Mouse (Mus musculus) limb, embryonic 15.5 days (tissue): ENCODE results near the gene Xkr8. TPM values are rescaled to one million over a fixed set of nuclear protein-coding genes. Genes with fewer than 3 reads are reported as not detected.

Experiments used
- polyA plus RNA-seq: library from polyadenylated mRNA; unstranded; fragments of >200 nt; fragmentation: Nextera tagmentation; extraction: Ambion mirVana; gene quantifications from 2 replicates; pipeline ENCODE4 v1.2.1, GENCODE M21; 2015

The Xkr8 gene
- polyA plus RNA-seq, 1 experiment from 2014 or later, result 6.0 TPM

Other genes with a start within 250 kb of the Xkr8 start
- 11.8 and 12.8 TPM in 2 replicates for gene Sesn2, start 222.0 kb downstream of the Xkr8 start, polyA plus RNA-seq
- 746 and 799 TPM in 2 replicates for gene Atpif1, start 198.9 kb downstream of the Xkr8 start, polyA plus RNA-seq
- gene Dnajc8, start 197.0 kb downstream of the Xkr8 start, polyA plus RNA-seq, result 129 and 131 TPM in 2 replicates
- gene Ptafr, start 168.5 kb downstream of the Xkr8 start, polyA plus RNA-seq, result 1.1 and 1.4 TPM in 2 replicates
- 25.2 and 25.5 TPM in 2 replicates for gene Eya3, start 93.6 kb downstream of the Xkr8 start, polyA plus RNA-seq
- gene Smpdl3b, start 24.7 kb upstream of the Xkr8 start, polyA plus RNA-seq, result 7.8 and 7.9 TPM in 2 replicates
- gene Rpa2, start 35.8 kb upstream of the Xkr8 start, polyA plus RNA-seq, result 97.9 and 105 TPM in 2 replicates
- gene Themis2, start 63.8 kb upstream of the Xkr8 start, polyA plus RNA-seq, result 1.3 and 1.8 TPM in 2 replicates
- 40.2 and 51.9 TPM in 2 replicates for gene Ppp1r8, start 110.6 kb upstream of the Xkr8 start, polyA plus RNA-seq
- 61.6 and 63.4 TPM in 2 replicates for gene Stx12, start 152.0 kb upstream of the Xkr8 start, polyA plus RNA-seq
- 43.9 and 47.4 TPM in 2 replicates for gene Fam76a, start 190.0 kb upstream of the Xkr8 start, polyA plus RNA-seq
- gene Fgr, start 241.5 kb upstream of the Xkr8 start, polyA plus RNA-seq, result 0.36 and 0.41 TPM in 2 replicates